Mouse (Mus musculus) lung, embryonic 14.5 days (tissue): ENCODE measurements at regions not wholly inside any gene's neighbourhood (a gene's known extent, or its start where the extent isn't known, plus 50 kb on each side); places are given as distances from the start of the nearest gene placed in this dataset.
"Not testable (repeated sequence)": the region's sequence is repeated elsewhere in the genome, so short reads cannot be mapped to it uniquely, and the experiment has no call there.

Source experiments
- ATAC-seq: fragments of 200-750 bp; cut with Nextera tagmentation; 2 replicates; pipeline ENCODE4 v1.8.0; 2017; ENCODE audit warnings: mild to moderate bottlenecking, moderate TSS enrichment, moderate library complexity; ENCODE audit not compliant: insufficient read depth
- DNase-seq: peaks from one replicate; pipeline ENCODE4 v3.0.0-alpha.2; 2015
- H3K27ac ChIP-seq: fragments of 300-500 bp; sonication (generic); 2 replicates; pipeline ENCODE4 v1.5.1; 2014; ENCODE audit warnings: low read depth, mild to moderate bottlenecking, moderate library complexity
- H3K27me3 ChIP-seq: fragments of 300-500 bp; sonication (generic); 2 replicates; pipeline ENCODE4 v1.6.1; 2014; ENCODE audit warnings: low read length, control low read depth; ENCODE audit not compliant: insufficient read depth
- H3K36me3 ChIP-seq: fragments of 300-500 bp; sonication (generic); 2 replicates; pipeline ENCODE4 v1.6.1; 2014; ENCODE audit warnings: control low read depth; ENCODE audit not compliant: insufficient read depth
- H3K4me1 ChIP-seq: fragments of 300-500 bp; sonication (generic); 2 replicates; pipeline ENCODE4 v1.6.1; 2014; ENCODE audit warnings: antibody characterized with exemption, control low read depth; ENCODE audit not compliant: insufficient read depth
- H3K4me2 ChIP-seq: fragments of 300-500 bp; sonication (generic); 2 replicates; pipeline ENCODE4 v1.6.1; 2014; ENCODE audit warnings: mild to moderate bottlenecking
- H3K4me3 ChIP-seq: fragments of 300-500 bp; sonication (generic); 2 replicates; pipeline ENCODE4 v1.5.1; 2014; ENCODE audit warnings: low read depth, low read length
- H3K9ac ChIP-seq: fragments of 300-500 bp; sonication (generic); 2 replicates; pipeline ENCODE4 v1.6.1; 2014
- H3K9me3 ChIP-seq: fragments of 300-500 bp; sonication (generic); 2 replicates; pipeline ENCODE4 v1.6.1; 2016; ENCODE audit warnings: low read depth, low read length, control low read depth
- CTCF ChIP-seq: IDR thresholded peaks from 2 replicates; pipeline ENCODE4 v1.5.1; 2016; ENCODE audit warnings: antibody characterized with exemption, low read depth
- WGBS: fragments of 180-500 bp; shearing (Covaris S2); extraction: QIAGEN DNeasy Blood & Tissue Kit; methylation state at CpG from one replicate; pipeline ENCODE4 v1.1.7; 2014; 5-methylcytosine and 5-hydroxymethylcytosine counted together

GRCm38 (mm10) chr13:4783290-4783689 lies 174.3 kb upstream of the Akr1e1 start:
- Histone ChIP-seq H3K4me2 (no peak overlapping the region), H3K4me3 (no peak overlapping the region), H3K27ac (no peak overlapping the region), H3K9ac (no peak overlapping the region), H3K4me1 (no peaks in the 10 kb centered on the region), H3K27me3 (no peaks in the 10 kb centered on the region), H3K36me3 (no peaks in the 10 kb centered on the region), H3K9me3 (no peaks in the 10 kb centered on the region)
- DNase-seq (no peak), ATAC-seq (no peak)
- 61% methylated on average over 3 of the region's 3 CpGs for WGBS
- TF ChIP-seq CTCF: no peak

- ATAC-seq, DNase-seq, H3K4me3 ChIP-seq, H3K4me2 ChIP-seq, H3K9me3 ChIP-seq, H3K4me1 ChIP-seq, H3K36me3 ChIP-seq, H3K27ac ChIP-seq, H3K9ac ChIP-seq, H3K27me3 ChIP-seq: not testable (repeated sequence)
- WGBS: 72% methylated on average over 3 of the region's 3 CpGs
Observed at GRCm38 (mm10) chr13:4778264-4778823, 169.4 kb upstream of the Akr1e1 start.

- peak; percentile 78 for DNase-seq
- no peak for ATAC-seq
- H3K4me3 ChIP-seq: no peak overlapping the region
Observed at GRCm38 (mm10) chr13:4776855-4777254, 167.9 kb upstream of the Akr1e1 start.

GRCm38 (mm10) chr13:4772324-4772723 lies 163.3 kb upstream of the Akr1e1 start:
- no peaks in the 10 kb centered on the region for H3K9me3 ChIP-seq
- no peak overlapping the region for H3K4me3 ChIP-seq
- H3K27me3 ChIP-seq: no peaks in the 10 kb centered on the region
- H3K27ac ChIP-seq: no peak overlapping the region
- no peaks in the 10 kb centered on the region for H3K4me1 ChIP-seq
- 75% methylated on average over 2 of the region's 2 CpGs for WGBS
- H3K4me2 ChIP-seq: no peak overlapping the region
- DNase-seq: no peak
- no peak for ATAC-seq
- no peaks in the 10 kb centered on the region for H3K36me3 ChIP-seq
- no peak for TF ChIP-seq CTCF
- H3K9ac ChIP-seq: no peak overlapping the region

More at GRCm38 (mm10) chr13:4776855-4777254, 167.9 kb upstream of the Akr1e1 start:
- no peaks in the 10 kb centered on the region for H3K36me3 ChIP-seq
- H3K4me1 ChIP-seq: no peaks in the 10 kb centered on the region
- H3K4me2 ChIP-seq: no peak overlapping the region
- H3K27ac ChIP-seq: no peak overlapping the region
- H3K9ac ChIP-seq: no peak overlapping the region
- no peaks in the 10 kb centered on the region for H3K9me3 ChIP-seq
- peak; percentile 69 for TF ChIP-seq CTCF
- 38% methylated on average over 4 of the region's 4 CpGs for WGBS
- H3K27me3 ChIP-seq: no peaks in the 10 kb centered on the region

GRCm38 (mm10) chr13:4771120-4772075 lies 162.4 kb upstream of the Akr1e1 start:
- H3K4me1 ChIP-seq: no peaks in the 10 kb centered on the region
- no peaks in the 10 kb centered on the region for H3K27me3 ChIP-seq
- peak overlapping the region; percentile 86 for H3K27ac ChIP-seq
- peak; percentile 60 for TF ChIP-seq CTCF
- ATAC-seq: peak; percentile 100
- no peaks in the 10 kb centered on the region for H3K36me3 ChIP-seq
- peak overlapping the region; percentile 40 for H3K9ac ChIP-seq
- peak overlapping the region; percentile 53 for H3K4me2 ChIP-seq
- DNase-seq: peak; percentile 93
- 9% methylated on average over 12 of the region's 12 CpGs for WGBS
- no peak overlapping the region for H3K4me3 ChIP-seq
- H3K9me3 ChIP-seq: no peaks in the 10 kb centered on the region

- ATAC-seq: no peak
- H3K4me3 ChIP-seq: no peak overlapping the region
- no peaks in the 10 kb centered on the region for H3K4me1 ChIP-seq
- no peak for TF ChIP-seq CTCF
- no peaks in the 10 kb centered on the region for H3K27me3 ChIP-seq
- no peak overlapping the region for H3K9ac ChIP-seq
- H3K27ac ChIP-seq: no peak overlapping the region
- no peak overlapping the region for H3K4me2 ChIP-seq
- no peaks in the 10 kb centered on the region for H3K9me3 ChIP-seq
- no peaks in the 10 kb centered on the region for H3K36me3 ChIP-seq
- WGBS: 50% methylated on average over 3 of the region's 3 CpGs
- DNase-seq: no peak
Observed at GRCm38 (mm10) chr13:4759965-4760364, 151.0 kb upstream of the Akr1e1 start.

GRCm38 (mm10) chr13:4756529-4756928 lies 147.6 kb upstream of the Akr1e1 start:
- H3K9me3 ChIP-seq: no peaks in the 10 kb centered on the region
- no peak overlapping the region for H3K4me3 ChIP-seq
- no peak overlapping the region for H3K27ac ChIP-seq
- TF ChIP-seq CTCF: no peak
- no peak overlapping the region for H3K4me2 ChIP-seq
- H3K9ac ChIP-seq: no peak overlapping the region
- H3K27me3 ChIP-seq: no peaks in the 10 kb centered on the region
- no peaks in the 10 kb centered on the region for H3K4me1 ChIP-seq
- DNase-seq (no peak), ATAC-seq (no peak)
- H3K36me3 ChIP-seq: no peaks in the 10 kb centered on the region
